Mouse (Mus musculus): ENCODE data around the gene Clmn.
"Not testable (repeated sequence)": the region's sequence is repeated elsewhere in the genome, so short reads cannot be mapped to it uniquely, and the experiment has no call there.

The Clmn gene

DNA sequence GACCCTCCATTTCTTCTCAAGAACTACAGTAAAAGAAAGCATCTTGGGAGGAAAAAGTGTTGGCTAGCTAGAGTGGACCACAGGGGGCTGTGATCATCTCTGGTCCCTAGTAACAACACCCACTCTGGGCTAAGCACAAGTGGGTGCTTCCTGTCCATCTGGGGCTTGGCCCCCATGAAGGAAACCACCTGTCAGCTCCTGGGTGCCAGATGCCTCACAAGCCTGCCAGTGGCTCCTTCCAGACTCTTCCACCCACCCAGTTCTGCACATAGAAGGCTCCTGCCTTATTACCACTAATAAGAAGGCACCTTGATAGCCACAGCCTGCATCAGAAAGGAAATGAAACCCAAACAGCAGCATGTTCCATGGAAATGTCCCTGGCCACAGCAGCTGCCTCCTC lies 26.4 kb downstream of the Clmn start:
- in situ Hi-C loops (cut with MseI, MboI): no loop called here

DNA sequence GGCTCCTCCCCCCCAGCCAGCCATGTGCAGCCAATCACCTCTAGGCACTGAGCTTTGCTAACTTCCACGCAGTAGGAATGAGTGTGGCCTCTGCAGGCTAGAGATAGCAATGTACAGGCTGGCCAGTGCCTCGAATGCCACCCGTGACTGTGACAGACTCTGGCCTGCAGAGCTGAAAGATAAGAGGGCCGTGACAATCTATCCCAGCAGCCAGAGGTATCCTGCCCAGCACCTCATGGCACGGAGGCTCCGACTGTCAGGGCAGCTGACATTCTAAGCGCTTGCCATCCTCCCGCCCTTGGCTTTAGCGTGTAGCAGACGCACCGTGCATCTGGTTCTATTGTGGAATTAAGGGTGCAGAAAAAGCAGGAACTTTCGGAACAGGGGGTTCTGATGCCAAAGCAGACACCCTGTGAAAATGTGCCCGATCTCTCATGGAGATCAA lies 26.9 kb downstream of the Clmn start:
- in situ Hi-C loops (cut with MseI, MboI): no loop called here

DNA sequence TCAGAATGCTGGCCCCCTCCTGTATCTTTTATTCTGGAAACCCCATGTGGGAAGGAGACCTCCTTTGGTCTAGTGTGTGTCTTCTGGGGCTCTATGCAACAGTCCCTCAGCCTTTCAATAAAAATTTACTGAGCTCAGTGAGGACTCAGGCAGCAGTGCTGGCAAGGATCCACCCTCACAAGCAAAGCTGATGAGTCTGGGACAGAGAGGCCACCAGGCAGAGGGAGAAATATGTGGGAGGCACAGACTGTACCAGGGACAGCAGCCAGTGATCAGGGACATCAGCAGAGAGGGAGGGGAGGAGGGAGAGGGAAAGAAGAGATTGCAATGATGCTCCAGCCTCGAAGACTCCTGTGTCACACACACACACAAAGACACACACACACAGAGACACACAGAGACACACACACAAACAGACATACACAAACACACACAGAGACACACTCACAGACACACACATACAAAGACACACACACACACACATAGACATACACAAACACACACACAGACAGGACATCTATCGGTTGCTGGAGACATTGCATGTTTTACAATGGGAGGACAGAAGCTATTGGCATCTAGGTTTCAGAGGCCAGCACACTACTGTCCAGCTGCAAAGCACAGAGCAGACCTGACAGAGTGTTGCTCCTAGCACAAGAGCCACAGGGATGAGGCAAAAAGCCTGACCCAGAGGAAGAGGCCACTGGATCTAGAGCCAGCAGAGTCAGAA lies 27.6 kb downstream of the Clmn start:
- in situ Hi-C loops (cut with MseI, MboI): no loop called here

DNA sequence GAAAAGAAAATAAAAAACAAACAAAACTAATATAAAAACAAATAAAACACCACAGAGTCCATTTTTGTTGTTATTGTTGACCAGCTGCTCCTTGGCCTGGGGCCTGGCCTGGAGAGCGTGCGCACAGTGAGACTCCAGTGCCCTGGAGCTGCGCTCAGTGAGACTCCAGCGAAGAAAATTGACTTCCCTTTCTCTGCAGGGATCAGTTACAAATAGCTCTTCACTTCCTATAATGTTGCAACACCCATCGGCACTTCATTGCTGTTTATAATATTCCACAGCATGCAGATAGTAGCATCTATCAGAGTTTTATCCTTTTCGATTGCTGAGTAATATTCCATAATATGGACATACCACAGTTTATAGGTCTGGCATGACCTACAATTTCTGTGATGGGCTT lies 28.6 kb downstream of the Clmn start:
- in situ Hi-C loops (cut with MseI, MboI): no loop called here

DNA sequence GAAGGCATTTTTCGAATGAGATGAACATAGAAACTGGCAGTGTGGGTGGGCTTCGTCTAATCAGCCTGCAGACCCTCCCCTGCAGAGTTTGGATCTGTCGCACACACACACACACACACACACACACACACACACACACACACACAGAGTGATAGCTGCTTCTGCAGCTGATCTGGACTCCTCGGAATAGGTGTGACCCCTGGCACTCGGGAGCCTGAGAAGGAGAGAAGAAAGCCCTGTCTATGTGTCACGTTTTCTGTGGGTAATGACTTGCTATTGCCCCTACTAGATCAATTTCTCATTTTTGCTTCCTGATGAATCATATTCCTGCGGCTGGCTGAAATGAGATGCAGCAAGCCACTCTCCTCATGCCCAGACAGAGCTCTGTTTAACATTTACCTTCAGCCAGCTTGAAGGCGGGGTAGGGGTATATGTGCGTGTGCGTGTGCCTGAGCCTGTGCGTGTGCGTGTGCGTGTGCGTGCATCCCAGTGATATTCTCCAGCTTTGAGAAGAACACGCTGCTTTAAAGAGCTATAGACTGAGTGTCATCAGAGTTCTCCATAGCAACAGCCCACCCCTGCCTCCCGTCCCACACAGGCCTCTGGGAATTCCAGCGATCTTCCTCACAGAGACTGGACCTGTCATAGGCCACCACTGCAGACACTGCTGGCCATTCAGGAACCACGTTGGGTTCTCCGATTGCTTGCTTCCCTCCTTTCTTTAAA lies 29.3 kb downstream of the Clmn start:
- in situ Hi-C loops (cut with MseI, MboI): no loop called here

DNA sequence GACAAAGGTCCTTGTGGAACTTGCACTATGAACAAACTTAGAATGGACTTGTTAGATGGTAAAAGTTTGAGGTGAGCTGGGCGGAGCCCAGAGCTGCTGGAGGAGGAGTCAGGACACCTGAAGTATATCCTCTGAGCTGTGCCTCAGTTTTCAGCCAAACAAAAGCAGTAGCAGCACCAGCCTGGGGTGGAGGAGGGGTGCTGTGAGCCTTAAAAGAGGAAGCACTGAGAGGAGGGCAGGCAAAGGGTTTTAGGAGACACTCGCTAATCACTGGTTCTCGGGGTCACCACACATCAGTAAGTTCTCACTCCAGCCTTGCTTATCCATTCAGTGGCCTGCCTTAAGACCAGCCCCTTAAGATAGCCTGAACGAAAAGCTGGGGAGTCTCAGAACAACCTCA lies 30.1 kb downstream of the Clmn start:
- in situ Hi-C loops (cut with MseI, MboI): no loop called here

DNA sequence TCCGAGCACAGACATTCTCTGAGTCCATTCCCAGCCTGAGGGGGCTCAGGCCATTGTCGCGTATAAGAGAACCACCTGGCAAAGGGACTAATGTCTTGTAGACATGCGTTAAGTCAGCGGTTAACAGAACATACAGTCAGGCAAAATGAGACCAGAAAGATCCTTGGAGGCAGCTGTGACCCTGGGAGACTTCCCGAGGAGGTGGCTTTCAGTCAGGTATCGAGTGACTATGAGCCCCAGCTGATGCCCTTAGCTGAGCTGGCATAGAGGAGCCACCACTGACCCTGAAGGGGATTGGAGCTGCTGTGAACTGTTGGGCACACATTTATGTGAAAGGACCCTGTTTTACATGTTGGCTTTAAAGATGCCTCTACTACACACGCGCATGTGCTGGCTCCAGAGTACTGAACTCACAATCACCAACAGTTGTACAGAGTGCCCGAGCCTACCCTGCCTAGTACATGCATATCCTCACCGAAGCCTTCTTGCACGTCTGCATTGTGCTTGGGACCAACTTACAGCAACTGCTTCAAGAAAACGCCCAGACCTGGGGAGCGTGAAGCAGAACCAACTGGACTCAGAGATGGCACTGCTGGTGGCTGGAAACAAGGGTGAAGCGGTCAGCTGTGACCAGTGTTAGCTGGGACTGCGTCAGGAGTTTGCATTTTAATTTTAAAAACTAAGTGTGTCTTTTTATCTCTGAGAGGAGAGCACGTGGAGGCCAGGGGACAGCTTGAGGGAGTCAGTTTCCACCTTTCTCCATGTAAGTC lies 34.0 kb downstream of the Clmn start:
- in situ Hi-C loops (cut with MseI, MboI): no loop called here

DNA sequence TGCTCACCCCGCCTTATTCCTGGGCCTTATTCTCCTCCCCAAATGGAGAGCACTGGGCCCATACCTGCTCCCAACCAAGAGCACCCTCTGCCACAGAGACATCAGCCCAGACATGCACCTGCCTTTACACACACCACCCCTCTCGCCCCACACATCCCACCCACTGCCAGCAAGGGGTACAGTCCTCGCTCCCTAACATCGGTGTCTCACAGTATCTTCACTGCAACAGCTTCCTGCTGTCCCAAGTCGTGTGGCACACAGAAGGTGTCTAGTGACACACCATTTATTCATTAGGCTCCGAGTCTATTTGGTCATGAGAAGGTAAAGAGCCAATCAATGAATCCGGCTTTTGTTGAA lies 34.6 kb downstream of the Clmn start:
- in situ Hi-C loops (cut with MseI, MboI): no loop called here

DNA sequence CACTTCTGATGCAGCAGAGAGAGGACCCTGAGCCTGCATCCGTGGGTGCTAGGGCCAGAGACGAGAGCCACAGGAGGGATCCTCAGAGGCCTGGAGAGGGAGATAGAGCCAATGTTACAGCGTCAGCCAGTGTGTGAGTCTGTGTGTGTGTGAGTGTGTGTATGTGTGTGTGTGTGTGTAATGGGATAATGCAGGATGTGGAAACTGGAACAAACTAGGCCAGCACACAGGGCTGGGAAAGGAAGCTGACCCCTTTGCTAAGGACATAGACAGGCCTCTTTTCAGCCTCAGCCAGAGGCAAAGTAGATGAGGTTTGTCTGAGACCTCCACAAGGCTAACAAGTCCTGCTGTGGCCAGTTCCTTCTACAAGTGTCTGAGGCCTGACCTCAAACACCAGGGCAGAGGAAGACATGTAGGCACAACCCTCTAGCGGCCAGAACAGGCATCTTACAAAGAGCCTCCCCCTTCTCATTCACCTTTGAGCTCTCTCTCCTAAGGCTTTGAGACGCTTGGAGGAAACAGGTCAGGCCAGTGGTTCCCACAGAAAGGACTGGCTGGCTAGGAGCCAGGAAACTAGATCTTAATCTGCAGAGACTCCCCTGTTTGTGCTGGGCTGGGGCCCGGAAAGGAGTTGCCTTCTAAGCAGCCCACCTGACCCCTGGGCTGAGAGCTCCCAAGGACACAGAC lies 35.1 kb downstream of the Clmn start:
- in situ Hi-C loops (cut with MseI, MboI): no loop called here

DNA sequence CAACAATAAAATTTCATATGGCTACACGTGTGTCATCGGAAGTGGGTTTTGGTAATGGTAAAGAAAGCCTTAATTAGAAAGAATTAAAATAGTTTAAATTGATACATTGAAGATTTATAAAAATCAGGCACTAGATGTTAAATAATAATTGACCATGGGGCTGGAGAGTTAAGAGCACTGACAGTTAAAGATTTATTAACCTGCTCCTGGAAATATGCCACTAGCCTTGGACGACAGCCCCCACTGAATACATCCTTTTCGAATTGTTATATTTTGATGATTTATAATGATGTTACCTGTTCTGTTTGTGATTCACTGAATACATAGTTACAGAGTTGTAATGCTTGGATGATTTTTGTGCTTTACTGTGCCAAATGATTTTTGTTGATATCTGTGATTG lies 35.9 kb downstream of the Clmn start:
- in situ Hi-C loops (cut with MseI, MboI): not testable (repeated sequence)

DNA sequence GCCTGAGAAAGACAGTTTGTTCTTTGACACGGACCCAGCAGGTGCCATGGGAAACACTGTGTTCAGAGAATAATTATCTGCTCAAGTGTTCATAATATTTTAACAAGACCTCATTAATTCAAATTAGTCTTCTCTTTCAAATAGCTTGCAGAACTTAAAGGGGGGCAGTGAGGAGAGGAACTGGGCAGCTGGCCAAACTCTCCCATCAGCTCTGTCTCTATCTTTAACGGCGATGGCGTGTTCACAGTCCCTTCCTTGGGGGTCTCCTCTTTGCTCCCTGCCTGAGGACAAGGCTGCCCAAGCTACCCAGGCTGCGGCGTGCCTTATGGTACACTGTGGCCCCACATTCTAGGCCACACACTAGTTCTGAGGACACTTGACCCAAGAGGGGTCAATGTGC lies 37.2 kb downstream of the Clmn start:
- in situ Hi-C loops (cut with MseI, MboI): no loop called here

DNA sequence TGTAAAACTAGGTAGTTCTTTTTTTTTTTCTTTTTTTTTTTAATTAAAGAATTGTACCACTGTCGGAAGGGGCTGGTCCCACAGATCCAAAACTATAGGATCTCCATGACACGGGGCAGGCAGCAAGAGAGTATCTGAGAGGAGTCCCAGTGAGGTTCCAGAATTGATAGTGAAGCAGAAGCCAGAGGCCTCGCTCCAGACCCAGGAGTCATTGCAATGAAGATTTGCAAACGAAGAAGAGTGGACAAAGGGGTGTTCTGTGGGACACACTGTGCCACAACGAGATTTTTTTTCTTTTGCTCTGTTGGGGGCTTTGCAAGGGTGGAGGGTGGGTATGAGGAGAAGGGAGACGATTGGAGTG lies 40.0 kb downstream of the Clmn start:
- in situ Hi-C loops (cut with MseI, MboI): no loop called here

DNA sequence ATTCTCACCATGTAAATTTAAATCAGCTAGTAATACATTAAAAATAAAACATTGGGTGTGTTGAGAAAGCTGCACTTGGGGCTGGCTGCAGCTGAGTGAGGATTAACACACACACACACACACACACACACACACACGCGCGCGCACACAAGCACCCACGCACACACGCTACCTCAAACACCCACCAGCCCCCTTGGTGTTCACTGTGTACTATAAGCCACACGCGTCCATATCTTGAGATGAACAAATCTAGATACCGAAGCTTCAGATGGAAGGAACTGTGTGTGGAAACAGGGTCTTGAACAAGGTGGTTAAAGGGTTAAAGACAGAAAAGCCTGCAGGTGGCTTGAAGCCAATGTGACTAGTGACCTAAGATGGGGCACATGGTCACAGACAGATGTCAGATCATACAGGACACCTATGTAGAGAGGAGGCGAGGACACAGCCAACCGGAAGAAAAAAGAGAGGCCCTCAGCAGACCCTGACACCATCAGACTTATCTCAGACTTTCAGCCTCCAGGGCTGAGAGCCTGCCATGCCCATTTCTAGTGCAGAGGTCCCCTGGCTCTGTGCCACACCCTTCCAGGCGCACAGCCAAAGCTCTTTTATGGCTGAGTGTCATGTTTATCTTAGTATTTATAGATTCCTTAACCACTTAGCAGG lies 40.5 kb downstream of the Clmn start:
- in situ Hi-C loops (cut with MseI, MboI): no loop called here

DNA sequence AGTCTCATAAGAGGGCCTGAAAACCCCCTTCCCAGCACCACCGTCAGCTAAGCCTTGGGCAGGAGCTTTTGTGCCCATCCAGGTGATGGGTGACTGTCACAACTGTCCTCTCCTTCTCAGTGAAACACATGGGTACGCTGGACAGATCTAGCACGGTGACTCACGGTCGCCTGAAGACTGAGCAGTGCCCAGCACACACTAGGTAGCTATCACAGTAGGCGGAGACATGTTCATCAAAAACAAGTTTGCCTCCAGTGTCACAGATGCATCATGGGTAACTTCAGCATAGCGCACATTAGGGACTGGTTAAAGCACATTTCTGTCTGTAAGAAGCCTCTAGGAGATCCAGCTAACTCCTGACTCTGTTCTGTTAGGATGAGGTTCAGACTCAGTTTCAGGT lies 41.2 kb downstream of the Clmn start:
- in situ Hi-C loops (cut with MseI, MboI): no loop called here

DNA sequence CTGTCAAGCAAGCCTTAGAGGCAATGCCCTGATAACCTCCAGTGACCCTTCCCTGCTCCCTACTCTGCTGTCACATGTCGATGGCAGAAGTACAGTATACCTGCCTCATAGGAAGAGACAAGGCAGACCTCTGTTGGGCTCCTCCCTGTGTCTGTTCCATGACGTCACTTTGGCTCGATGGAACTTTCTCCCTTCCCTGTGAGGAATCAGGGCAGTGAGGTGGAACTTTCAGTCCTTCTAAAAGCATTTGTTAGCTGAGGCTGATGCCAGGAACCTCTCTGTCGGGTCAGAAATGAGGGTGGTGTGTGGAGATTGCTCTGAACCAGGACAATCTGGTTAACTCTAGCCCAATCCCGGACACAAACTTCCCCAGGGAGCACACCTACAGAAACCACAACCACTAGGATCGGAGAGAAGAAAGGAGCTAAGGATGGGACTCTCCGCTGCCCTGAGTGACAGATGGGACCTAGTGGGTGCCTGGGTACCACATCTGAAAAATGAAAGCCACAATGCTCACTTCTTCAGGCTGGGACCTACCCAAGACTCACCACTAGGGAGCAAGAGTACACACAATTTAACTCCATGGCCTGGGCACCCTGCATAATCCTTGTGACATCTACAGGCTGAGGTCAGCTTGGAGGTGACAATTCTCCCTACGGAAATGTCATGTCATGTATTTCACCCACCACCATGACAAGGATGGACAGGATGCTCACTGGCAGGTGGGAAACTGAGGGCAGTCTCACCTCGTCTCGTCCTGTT lies 41.9 kb downstream of the Clmn start:
- in situ Hi-C loops (cut with MseI, MboI): no loop called here

DNA sequence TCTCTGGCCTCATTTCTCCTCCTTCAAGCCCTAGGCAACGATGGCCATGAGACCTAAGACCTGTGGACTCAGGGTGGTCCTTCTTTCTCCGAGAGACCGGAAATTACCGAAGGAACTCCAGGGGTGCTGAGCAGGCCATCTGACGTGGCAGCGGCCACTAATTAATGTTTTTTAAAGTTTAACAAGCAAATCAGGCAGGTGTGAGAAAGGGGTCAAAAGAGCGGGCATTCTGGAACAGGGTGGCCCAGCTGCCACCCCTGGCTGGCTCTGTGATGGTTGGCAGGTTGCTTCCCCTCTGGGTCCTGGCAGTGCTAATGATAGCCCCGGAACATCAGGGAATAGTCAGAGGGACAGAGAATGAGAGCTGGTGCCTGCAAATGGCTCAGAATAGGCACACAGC lies 42.7 kb downstream of the Clmn start:
- in situ Hi-C loops (cut with MseI, MboI): no loop called here

DNA sequence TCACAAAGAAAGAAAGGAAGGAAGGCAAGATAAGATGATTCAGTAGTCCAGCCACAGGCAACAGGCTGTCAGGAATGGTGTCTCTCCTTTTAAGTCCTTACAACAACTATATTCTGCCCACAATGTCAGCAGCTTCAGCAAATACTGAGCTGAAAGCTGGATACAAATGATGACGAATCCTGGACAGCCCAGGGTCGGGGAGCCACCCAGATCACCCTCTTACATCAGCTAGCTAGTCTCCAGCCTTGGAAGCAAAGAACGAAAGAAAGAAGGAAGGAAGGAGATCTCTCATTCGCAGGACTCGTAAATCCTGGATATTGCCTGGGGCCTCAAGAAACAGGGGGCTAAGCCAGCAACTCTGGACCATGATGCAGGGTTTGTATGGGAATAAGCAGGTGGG lies 44.8 kb downstream of the Clmn start:
- in situ Hi-C loops (cut with MseI, MboI): no loop called here

DNA sequence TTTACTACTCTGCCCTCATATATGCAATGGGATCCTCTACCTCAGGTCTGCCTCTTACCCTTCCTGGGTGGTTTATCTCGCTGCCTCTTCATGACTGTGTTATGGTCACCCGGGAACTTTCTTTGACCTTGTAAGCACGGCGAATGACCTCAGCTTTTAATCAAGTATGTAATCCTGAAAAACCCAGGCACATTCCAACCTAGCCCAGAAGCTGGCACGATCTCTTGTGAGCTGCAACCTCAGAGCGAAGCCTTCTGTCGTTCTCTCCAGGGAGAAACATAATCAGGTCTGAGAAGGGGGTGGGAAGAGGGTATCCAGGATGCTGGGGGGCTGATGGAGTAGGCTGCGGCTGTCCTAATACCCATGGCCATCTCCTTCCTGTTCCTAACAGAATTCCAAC lies 45.8 kb downstream of the Clmn start:
- in situ Hi-C loops (cut with MseI, MboI): no loop called here

DNA sequence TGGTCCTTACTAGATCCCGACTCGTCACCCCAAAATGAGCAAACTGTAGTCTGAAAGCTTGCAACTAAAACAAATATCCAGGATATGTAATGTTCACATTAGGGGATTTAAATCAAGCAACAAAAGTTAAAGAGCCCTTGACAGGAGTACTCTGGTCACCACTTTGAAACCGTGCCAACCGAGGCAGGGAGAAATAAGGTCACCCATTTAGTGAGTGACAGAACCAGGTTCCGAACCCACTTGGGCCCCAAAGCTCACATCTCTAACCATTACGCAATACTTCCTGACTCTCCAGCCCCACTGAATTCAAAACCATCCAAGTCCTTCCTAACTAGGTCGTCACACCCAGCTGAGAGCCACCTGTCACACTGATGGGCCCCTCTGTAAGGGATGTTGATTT lies 46.8 kb downstream of the Clmn start:
- in situ Hi-C loops (cut with MseI, MboI): no loop called here

DNA sequence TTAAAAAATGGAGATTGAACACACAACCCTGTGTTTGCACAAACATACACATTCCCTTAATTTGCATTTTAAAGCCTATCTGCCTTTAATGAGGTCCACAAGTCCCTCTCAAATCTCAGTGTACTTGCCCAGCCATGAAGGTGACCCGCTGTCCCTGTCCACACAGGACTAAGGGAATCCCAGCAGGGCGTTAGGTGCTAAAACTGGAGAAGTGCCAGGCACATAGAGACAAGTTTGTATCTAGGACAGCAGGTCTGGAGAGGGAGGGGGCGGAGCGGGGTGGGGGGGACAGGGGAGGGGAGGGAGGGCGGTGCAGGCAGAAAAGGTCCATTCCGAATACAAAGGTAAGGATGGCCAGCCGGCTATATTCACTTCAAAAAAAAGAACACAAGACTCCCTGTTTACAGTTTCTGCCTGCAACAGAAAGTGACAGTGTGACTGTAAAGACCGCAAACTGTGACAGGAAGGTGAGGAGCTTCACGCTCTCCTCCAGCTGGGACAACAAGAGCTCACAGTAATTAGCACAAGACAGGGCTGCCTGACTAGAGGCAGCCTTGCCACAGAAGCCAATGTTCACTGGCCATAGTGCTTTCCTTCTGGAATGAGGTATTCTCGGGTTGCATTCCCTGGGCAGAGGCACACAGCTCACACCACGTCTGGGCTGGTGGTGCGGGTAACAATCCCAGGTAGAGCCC lies 47.6 kb downstream of the Clmn start:
- in situ Hi-C loops (cut with MseI, MboI): no loop called here

All from mouse trophoblast stem cell (cell line).